Comparison of ENCODE assay signal across 8 mouse cellular contexts in genomic region chr5:113858971-113859370, GRCm38 (mm10). TPM values are rescaled to one million over a fixed set of nuclear protein-coding genes. Genes with fewer than 3 reads are reported as not detected.
DNase-seq lines count a peak whose midpoint lies in the region; ATAC-seq and TF ChIP-seq lines count a peak whose summit lies in the region.

No protein-coding gene starts in this region.

- intact Hi-C loops in left cerebral cortex, postnatal 25 days (cut with DNase I): loop anchor here (5.0 kb wide), 1 partner anchor 48 kb away; the partner anchor contains the start of gene Coro1c

- H3K27ac ChIP-seq in cerebellum, adult 2 months (ENCODE audit: insufficient read depth, low read length): no peak overlapping the region
- peak overlapping the region; percentile 72 for H3K27ac ChIP-seq in bone marrow, adult 2 months (ENCODE audit: control insufficient read depth, insufficient read depth, low read depth, low read length, poor library complexity)

- peak; percentile 38 for ATAC-seq in inflammation-experienced regulatory T-cells, adult 6 months

- peaks cover 30% of the 10 kb centered on the region for H3K4me1 ChIP-seq in cerebellum, adult 2 months (ENCODE audit: control insufficient read depth, insufficient read depth, low read length)
- peaks cover 2% of the 10 kb centered on the region for H3K4me1 ChIP-seq in bone marrow, adult 2 months (ENCODE audit: control insufficient read depth, insufficient read depth, low read length)

- DNase-seq in cerebellum, adult 11-12 months: peak; percentile 24
- no peak for DNase-seq in cerebellum, adult 2 months
- peak; percentile 77 for DNase-seq in lung, postnatal 10 days
- DNase-seq in right cerebral cortex, postnatal 4 days: no peak
- DNase-seq in left cerebral cortex, postnatal 25 days (ENCODE audit: low spot score in 2 of 2): no peak
- DNase-seq in Muller cell, postnatal 12 days (ENCODE audit: inconsistent ontology term): no peak

- no peak for TF ChIP-seq CTCF in cerebellum, adult 2 months (IDR thresholded peaks at IDR 0.05; ENCODE audit: borderline replicate concordance, insufficient read depth, low read depth, low read length)
- TF ChIP-seq CTCF in bone marrow, adult 2 months (IDR thresholded peaks at IDR 0.05; ENCODE audit: control insufficient read depth, insufficient read depth, low read length): no peak

- TF ChIP-seq POLR2A in cerebellum, adult 2 months (IDR thresholded peaks at IDR 0.05; ENCODE audit: borderline replicate concordance, insufficient read depth, low read length): no peak
- 0 out of 2 replicates have a peak, but pooled peaks have one; percentile 21 for TF ChIP-seq POLR2A in bone marrow, adult 2 months (IDR thresholded peaks at IDR 0.05; ENCODE audit: borderline replicate concordance, control insufficient read depth, low read depth, low read length)

- no peaks in the 10 kb centered on the region for H3K27me3 ChIP-seq in cerebellum, adult 2 months (ENCODE audit: control insufficient read depth, insufficient read depth, low read length)

- no peak overlapping the region for H3K4me3 ChIP-seq in cerebellum, adult 2 months (replicated peaks; ENCODE audit: insufficient read depth, low read depth, low read length)
- peak overlapping the region; percentile 2 for H3K4me3 ChIP-seq in bone marrow, adult 2 months (replicated peaks; ENCODE audit: control insufficient read depth, low read depth, low read length)

- 54% methylated on average over 5 of the region's 5 CpGs for WGBS in cerebellum, adult 2 months
- WGBS in bone marrow, adult 2 months: 6% methylated on average over 5 of the region's 5 CpGs

RNA-seq across cellular contexts. Expression of gene Selplg, which starts 26.5 kb away (rescaled TPM):
- 12.0 and 13.6 TPM in 2 replicates for polyA plus RNA-seq in cerebellum, adult 2 months (2012; rRNA removed)
- 48.2 and 146 TPM in 2 replicates for polyA plus RNA-seq in bone marrow, adult 2 months (2011; ENCODE audit: insufficient read depth, insufficient read length, low replicate concordance, missing spikeins)
- 100 to 1,000 TPM; 457 to 620 (median 469) TPM for polyA plus RNA-seq in inflammation-experienced regulatory T-cells, adult 6 months (2017; shearing (Covaris generic))
- total RNA-seq in left cerebral cortex, postnatal 25 days (2021): 10 to 100 TPM; 30.2 to 32.9 TPM

RNA-seq across cellular contexts. Expression of gene Coro1c, which starts 49.6 kb away (rescaled TPM):
- polyA plus RNA-seq in cerebellum, adult 2 months (2012; rRNA removed): 90.2 and 94.1 TPM in 2 replicates
- polyA plus RNA-seq in bone marrow, adult 2 months (2011; ENCODE audit: insufficient read depth, insufficient read length, low replicate concordance, missing spikeins): 26.5 and 52.7 TPM in 2 replicates
- 10 to 100 TPM; 46.6 to 88.2 (median 57.2) TPM for polyA plus RNA-seq in inflammation-experienced regulatory T-cells, adult 6 months (2017; shearing (Covaris generic))
- 10 to 100 TPM; 76.1 to 77.5 TPM for total RNA-seq in left cerebral cortex, postnatal 25 days (2021)

RNA-seq across cellular contexts. Expression of gene Tmem119, which starts 58.7 kb away (rescaled TPM):
- 6.0 and 7.4 TPM in 2 replicates for polyA plus RNA-seq in cerebellum, adult 2 months (2012; rRNA removed)
- polyA plus RNA-seq in bone marrow, adult 2 months (2011; ENCODE audit: insufficient read depth, insufficient read length, low replicate concordance, missing spikeins): 1.4 and 1.8 TPM in 2 replicates
- polyA plus RNA-seq in inflammation-experienced regulatory T-cells, adult 6 months (2017; shearing (Covaris generic)): not detected
- 10 to 100 TPM; 23.3 to 25.6 TPM for total RNA-seq in left cerebral cortex, postnatal 25 days (2021)

Comparison
In these comparisons a context has a peak if more than half of its experiments do, and no peak if none do; other contexts are left out.
1. DNase-seq: peak in cerebellum, adult 11-12 months (single experiment) and lung, postnatal 10 days (single experiment); none in cerebellum, adult 2 months (0 of 2), right cerebral cortex, postnatal 4 days (single experiment), left cerebral cortex, postnatal 25 days (0 of 2) and Muller cell, postnatal 12 days (single experiment).